Mouse (Mus musculus) C2C12 (cell line): ENCODE data around the gene Il22. TPM values are rescaled to one million over a fixed set of nuclear protein-coding genes. Genes with fewer than 3 reads are reported as not detected.
A peak's percentile ranks its signal among the peaks of the same experiment; 100 is the strongest.
"Not testable (repeated sequence)": the region's sequence is repeated elsewhere in the genome, so short reads cannot be mapped to it uniquely, and the experiment has no call there.

Experiments used
- H3K27me3 ChIP-seq: one replicate; pipeline ENCODE4 v1.6.1; 2011; ENCODE audit not compliant: control insufficient read depth, insufficient read depth, insufficient read length
- H3K36me3 ChIP-seq: one replicate; pipeline ENCODE4 v1.6.1; 2011; ENCODE audit not compliant: control insufficient read depth, insufficient read depth
- H3K4me3 ChIP-seq: one replicate; pipeline ENCODE4 v1.5.1; 2011; ENCODE audit warnings: mild to moderate bottlenecking, control low read depth; ENCODE audit not compliant: poor library complexity, insufficient read depth, severe bottlenecking
- H3K79me2 ChIP-seq: one replicate; pipeline ENCODE4 v1.6.1; 2011; ENCODE audit not compliant: control insufficient read depth, insufficient read depth
- H3K79me3 ChIP-seq: one replicate; pipeline ENCODE4 v1.6.1; 2011; ENCODE audit warnings: low read depth, control low read depth
- H3ac ChIP-seq: one replicate; pipeline ENCODE3; 2011; ENCODE audit warnings: low read depth; ENCODE audit not compliant: control insufficient read depth, insufficient read length
- CEBPB ChIP-seq: IDR thresholded peaks from one replicate; pipeline ENCODE4 v1.6.1; 2011; ENCODE audit warnings: low read depth, mild to moderate bottlenecking, control low read depth, moderate library complexity
- CTCF ChIP-seq: IDR thresholded peaks from one replicate; pipeline ENCODE4 v1.5.1; 2011; ENCODE audit not compliant: control insufficient read depth, insufficient read depth, insufficient read length
- FOSL1 ChIP-seq: IDR thresholded peaks from one replicate; pipeline ENCODE4 v1.8.0; 2011; ENCODE audit warnings: mild to moderate bottlenecking, low read length; ENCODE audit not compliant: poor library complexity, insufficient read depth, severe bottlenecking
- MAX ChIP-seq: IDR thresholded peaks from one replicate; pipeline ENCODE4 v1.6.1; 2011; ENCODE audit warnings: mild to moderate bottlenecking, control low read depth
- MYOD1 ChIP-seq: IDR thresholded peaks from one replicate; pipeline ENCODE4 v1.6.1; 2011; ENCODE audit warnings: low read depth; ENCODE audit not compliant: control insufficient read depth, insufficient read length
- MYOG ChIP-seq: IDR thresholded peaks from one replicate; pipeline ENCODE4 v1.6.1; 2011; ENCODE audit not compliant: control insufficient read depth, insufficient read length; ENCODE audit errors: extremely low read depth
- USF1 ChIP-seq: IDR thresholded peaks from one replicate; pipeline ENCODE4 v1.6.1; 2011; ENCODE audit warnings: low read depth, mild to moderate bottlenecking, control low read depth, moderate library complexity
- long read RNA-seq, 2 experiments: library from polyadenylated mRNA; unstranded; transcript quantifications; one replicate each; pipeline ENCODE4 v2.0.0; 2019 to 2020
- polyA plus RNA-seq: library from polyadenylated mRNA; unstranded; fragments of >200 nt; fragmentation: generic; extraction: Trizol; gene quantifications from one replicate; pipeline ENCODE4 v1.2.1, GENCODE M21; 2012; ENCODE audit warnings: missing spikeins

The Il22 gene
- not detected for polyA plus RNA-seq
- long read RNA-seq, experiment 1, result 0 reads
- long read RNA-seq, experiment 2, result 0 reads

- TF ChIP-seq USF1 (no peak), MYOG (no peak), CEBPB (no peak), MAX (no peak), CTCF (no peak), FOSL1 (no peak), MYOD1 (no peak)
- no peaks in the 10 kb centered on the region for H3K27me3 ChIP-seq
- no peaks in the 10 kb centered on the region for H3K79me2 ChIP-seq
- H3K4me3 ChIP-seq, result no peak within 1 kb of the TSS
- no peak within 1 kb of the TSS for H3ac ChIP-seq
- no peaks in the 10 kb centered on the region for H3K79me3 ChIP-seq
- no peaks in the 10 kb centered on the region for H3K36me3 ChIP-seq
These were observed at the start of gene Il22 for GRCm38 (mm10) chr10:118204642-118205041. Gene Il22, plus strand, starts transcription at chr10:118204942.

GRCm38 (mm10) chr10:118155932-118156331, 48.8 kb upstream of the Il22 start:
- H3K27me3 ChIP-seq, result no peaks in the 10 kb centered on the region
- no peaks in the 10 kb centered on the region for H3K79me3 ChIP-seq
- no peaks in the 10 kb centered on the region for H3K79me2 ChIP-seq
- no peak overlapping the region for H3K4me3 ChIP-seq
- no peak overlapping the region for H3ac ChIP-seq
- H3K36me3 ChIP-seq, result peaks cover 52% of the 10 kb centered on the region
- TF ChIP-seq USF1, result no peak
- no peak for TF ChIP-seq CEBPB
- TF ChIP-seq MYOG, result no peak
- no peak for TF ChIP-seq CTCF
- TF ChIP-seq MAX, result no peak
- no peak for TF ChIP-seq FOSL1
- TF ChIP-seq MYOD1, result no peak

GRCm38 (mm10) chr10:118161131-118161530, 43.6 kb upstream of the Il22 start:
- TF ChIP-seq CEBPB, result no peak
- no peak for TF ChIP-seq MYOG
- TF ChIP-seq MYOD1, result no peak
- no peak for TF ChIP-seq FOSL1
- TF ChIP-seq USF1, result no peak
- no peak for TF ChIP-seq MAX
- no peak for TF ChIP-seq CTCF

GRCm38 (mm10) chr10:118169212-118169611, 35.5 kb upstream of the Il22 start:
- no peak overlapping the region for H3K4me3 ChIP-seq
- no peaks in the 10 kb centered on the region for H3K27me3 ChIP-seq
- TF ChIP-seq MYOG (no peak), MYOD1 (no peak), FOSL1 (no peak), USF1 (no peak), MAX (no peak), CTCF (no peak), CEBPB (no peak)
- no peak overlapping the region for H3ac ChIP-seq
- peaks cover 31% of the 10 kb centered on the region for H3K36me3 ChIP-seq
- H3K79me2 ChIP-seq, result no peaks in the 10 kb centered on the region
- no peaks in the 10 kb centered on the region for H3K79me3 ChIP-seq

More at GRCm38 (mm10) chr10:118161131-118161530, 43.6 kb upstream of the Il22 start:
- H3K79me2 ChIP-seq, result no peaks in the 10 kb centered on the region
- H3K4me3 ChIP-seq, result no peak overlapping the region
- H3K79me3 ChIP-seq, result no peaks in the 10 kb centered on the region
- no peaks in the 10 kb centered on the region for H3K27me3 ChIP-seq
- H3K36me3 ChIP-seq, result peaks cover 45% of the 10 kb centered on the region
- H3ac ChIP-seq, result no peak overlapping the region

- TF ChIP-seq USF1 (no peak), FOSL1 (peak; percentile 80), MYOD1 (peak; percentile 36), CEBPB (peak; percentile 80)
These were observed 32.3 kb upstream of the Il22 start for GRCm38 (mm10) chr10:118172416-118172815.

GRCm38 (mm10) chr10:118172876-118173275, 31.9 kb upstream of the Il22 start:
- H3K79me2 ChIP-seq, result no peaks in the 10 kb centered on the region
- no peak overlapping the region for H3K4me3 ChIP-seq
- TF ChIP-seq CEBPB (peak; percentile 92), MYOG (no peak)
- peaks cover 10% of the 10 kb centered on the region for H3K36me3 ChIP-seq
- H3ac ChIP-seq, result no peak overlapping the region
- no peaks in the 10 kb centered on the region for H3K27me3 ChIP-seq
- H3K79me3 ChIP-seq, result no peaks in the 10 kb centered on the region

More at GRCm38 (mm10) chr10:118172416-118172815, 32.3 kb upstream of the Il22 start:
- no peaks in the 10 kb centered on the region for H3K79me3 ChIP-seq
- no peaks in the 10 kb centered on the region for H3K79me2 ChIP-seq
- H3K4me3 ChIP-seq, result no peak overlapping the region
- peaks cover 12% of the 10 kb centered on the region for H3K36me3 ChIP-seq
- no peaks in the 10 kb centered on the region for H3K27me3 ChIP-seq
- H3ac ChIP-seq, result no peak overlapping the region

- not testable (repeated sequence) for H3K79me2 ChIP-seq, H3K36me3 ChIP-seq, H3K27me3 ChIP-seq, H3K4me3 ChIP-seq, H3ac ChIP-seq, H3K79me3 ChIP-seq
These were observed 29.2 kb upstream of the Il22 start for GRCm38 (mm10) chr10:118175542-118175941.
